Mouse (Mus musculus): ENCODE measurements at regions not wholly inside any gene's neighbourhood (a gene's known extent, or its start where the extent isn't known, plus 50 kb on each side); places are given as distances from the start of the nearest gene placed in this dataset.

- DNase-seq: no peak
These were observed 51.0 kb upstream of the Sfswap start for GRCm38 (mm10) chr5:129449931-129450573.

Measured in right cerebral cortex, postnatal 14 days (tissue).